Mouse (Mus musculus) bone marrow macrophage, adult 2 months (primary cell): Measurements from ENCODE around the gene Fam129a.

Experiments
- CTCF ChIP-seq: IDR thresholded peaks from 2 replicates; pipeline ENCODE4 v1.5.1; 2012; ENCODE audit warnings: low read depth, mild to moderate bottlenecking, low read length, moderate library complexity
- POLR2A ChIP-seq: IDR thresholded peaks from 2 replicates; pipeline ENCODE4 v1.6.1; 2012; ENCODE audit warnings: mild to moderate bottlenecking, low read depth, low read length, borderline replicate concordance

- no peak for TF ChIP-seq POLR2A
- TF ChIP-seq CTCF, result no peak
Observed at GRCm38 (mm10) chr1:151595600-151596299, 24.8 kb downstream of the Fam129a start.
